Mouse (Mus musculus) lung, postnatal 0 days (tissue): ENCODE measurements around the gene Krt78. TPM values are rescaled to one million over a fixed set of nuclear protein-coding genes. Genes with fewer than 3 reads are reported as not detected.

Experiments
- ATAC-seq: fragments of 200-750 bp; cut with Nextera tagmentation; 2 replicates; pipeline ENCODE4 v1.8.0; 2017; ENCODE audit warnings: moderate library complexity
- DNase-seq: peaks from one replicate; pipeline ENCODE4 v3.0.0-alpha.2; 2016; ENCODE audit warnings: low spot score
- H3K27ac ChIP-seq: fragments of 300-500 bp; sonication (generic); 2 replicates; pipeline ENCODE4 v1.5.1; 2014; ENCODE audit warnings: antibody characterized with exemption, mild to moderate bottlenecking, low read length, mixed read lengths
- H3K27me3 ChIP-seq: fragments of 300-500 bp; sonication (generic); replicated peaks from 2 replicates; pipeline ENCODE4 v1.6.1; 2014; ENCODE audit warnings: low read length, mixed read lengths; ENCODE audit not compliant: insufficient read depth
- H3K36me3 ChIP-seq: fragments of 300-500 bp; sonication (generic); 2 replicates; pipeline ENCODE4 v1.6.1; 2014; ENCODE audit warnings: low read length, mixed read lengths; ENCODE audit not compliant: insufficient read depth
- H3K4me1 ChIP-seq: fragments of 300-500 bp; sonication (generic); 2 replicates; pipeline ENCODE4 v1.6.1; 2014; ENCODE audit warnings: antibody characterized with exemption, low read depth, low read length, mixed read lengths; ENCODE audit not compliant: insufficient read depth
- H3K4me2 ChIP-seq: fragments of 300-500 bp; sonication (generic); replicated peaks from 2 replicates; pipeline ENCODE4 v1.6.1; 2014; ENCODE audit warnings: low read depth, mild to moderate bottlenecking, low read length, moderate library complexity, mixed read lengths
- H3K4me3 ChIP-seq: fragments of 300-500 bp; sonication (generic); 2 replicates; pipeline ENCODE4 v1.5.1; 2014; ENCODE audit warnings: low read depth, low read length
- H3K9ac ChIP-seq: fragments of 300-500 bp; sonication (generic); replicated peaks from 2 replicates; pipeline ENCODE4 v1.6.1; 2014; ENCODE audit warnings: low read depth, mild to moderate bottlenecking
- H3K9me3 ChIP-seq: fragments of 300-500 bp; sonication (generic); 2 replicates; pipeline ENCODE4 v1.6.1; 2016; ENCODE audit warnings: low read length, mixed read lengths
- CTCF ChIP-seq: IDR thresholded peaks from 2 replicates; pipeline ENCODE4 v1.5.1; 2016; ENCODE audit warnings: antibody characterized with exemption, mild to moderate bottlenecking
- EP300 ChIP-seq: IDR thresholded peaks from 2 replicates; pipeline ENCODE4 v1.6.1; 2016; ENCODE audit warnings: antibody characterized with exemption, mild to moderate bottlenecking, control low read depth
- whole genome bisulfite sequencing: fragments of 180-500 bp; shearing (Covaris S2); extraction: QIAGEN DNeasy Blood & Tissue Kit; methylation state at CpG from one replicate; pipeline ENCODE4 v1.1.7; 2014; 5-methylcytosine and 5-hydroxymethylcytosine counted together
- polyA plus RNA-seq: library from polyadenylated mRNA; unstranded; fragments of >200 nt; fragmentation: Nextera tagmentation; extraction: Ambion mirVana; gene quantifications from 2 replicates; pipeline ENCODE4 v1.2.1, GENCODE M21; 2015

Gene Krt78
- polyA plus RNA-seq, 1 experiment from 2014 or later: 0.08 TPM

- no peaks in the 10 kb centered on the region for H3K9me3 ChIP-seq
- H3K27me3 ChIP-seq: no peaks in the 10 kb centered on the region
- DNase-seq (no peak), ATAC-seq (no peak)
- H3K9ac ChIP-seq: no peak overlapping the region
- H3K36me3 ChIP-seq: no peaks in the 10 kb centered on the region
- 22% methylated on average over 9 of the region's 9 CpGs for WGBS
- no peak overlapping the region for H3K27ac ChIP-seq
- TF ChIP-seq CTCF (no peak), EP300 (no peak)
- 0 out of 2 replicates have a peak, but pooled peaks cover 6% of the 10 kb centered on the region for H3K4me1 ChIP-seq
- H3K4me3 ChIP-seq: no peak overlapping the region
- H3K4me2 ChIP-seq: peak overlapping the region; percentile 50; the same call in 1 of the 2 replicates
Measured at GRCm38 (mm10) chr15:101929087-101929486, 25.0 kb downstream of the Krt78 start.

DNA sequence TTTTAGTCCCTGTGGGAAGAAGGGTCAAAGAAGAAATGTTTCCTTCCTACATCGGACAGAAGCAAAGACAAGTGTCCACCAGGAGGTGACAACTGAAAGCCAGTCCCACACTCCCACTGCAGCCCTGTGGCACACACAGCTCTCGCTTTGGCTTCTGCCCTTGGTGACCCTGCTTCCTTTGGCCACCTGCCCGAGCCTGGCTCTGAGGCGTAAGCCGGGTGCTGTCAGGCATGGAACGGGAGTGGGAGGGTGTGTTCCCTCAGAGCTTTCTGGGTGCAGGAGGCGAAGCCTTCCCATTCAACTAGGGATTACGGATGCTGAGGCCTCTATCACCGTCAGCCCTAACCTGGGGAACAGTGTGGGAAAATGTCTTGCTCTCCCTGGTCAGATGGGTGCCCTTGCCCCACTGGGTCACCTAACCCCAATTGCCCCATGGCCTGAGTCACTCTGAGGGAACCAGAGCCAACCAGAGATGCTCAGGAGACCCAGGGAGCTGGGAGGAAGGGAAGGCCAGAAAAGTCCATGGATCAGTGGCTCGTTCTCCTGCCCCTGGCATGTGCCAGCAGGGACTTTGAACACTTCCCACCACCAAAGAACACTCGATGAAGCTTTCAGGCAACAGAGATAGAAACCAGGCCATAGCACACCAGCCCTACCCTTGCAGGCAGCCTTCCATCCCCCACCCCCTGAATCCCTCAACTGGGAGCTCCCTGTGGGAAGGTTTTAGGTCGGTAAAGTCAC lies 26.6 kb downstream of the Krt78 start:
- H3K4me2 ChIP-seq: no peak overlapping the region
- 0 out of 2 replicates have a peak, but pooled peaks cover 6% of the 10 kb centered on the region for H3K4me1 ChIP-seq
- no peak for DNase-seq
- TF ChIP-seq EP300 (no peak), CTCF (no peak)
- H3K36me3 ChIP-seq: no peaks in the 10 kb centered on the region
- no peak overlapping the region for H3K27ac ChIP-seq
- no peaks in the 10 kb centered on the region for H3K27me3 ChIP-seq
- 55% methylated on average over 12 of the region's 12 CpGs for WGBS
- no peaks in the 10 kb centered on the region for H3K9me3 ChIP-seq
- no peak overlapping the region for H3K9ac ChIP-seq
- no peak for ATAC-seq
- H3K4me3 ChIP-seq: no peak overlapping the region

DNA sequence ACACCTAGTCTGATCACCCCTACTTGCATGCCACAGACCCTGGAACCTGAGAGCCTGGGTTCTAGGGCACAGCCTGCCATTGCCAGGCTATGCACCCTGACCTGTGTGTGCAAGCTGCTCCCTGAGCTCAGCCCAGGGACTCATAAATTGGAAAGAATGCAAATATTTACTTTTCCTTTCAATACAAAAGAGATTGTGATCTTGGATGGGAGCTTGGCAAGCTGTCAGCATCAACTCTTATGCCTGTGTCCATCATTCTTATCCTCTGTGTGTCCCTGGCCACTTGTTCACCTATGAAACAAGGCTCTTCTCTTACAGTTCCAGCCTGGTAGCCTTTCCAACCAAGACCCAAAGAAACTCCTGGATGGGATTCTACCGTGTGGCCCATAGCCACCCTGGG lies 29.0 kb downstream of the Krt78 start:
- DNase-seq: no peak
- TF ChIP-seq EP300 (no peak), CTCF (no peak)
- Histone ChIP-seq H3K9ac (no peak overlapping the region), H3K27me3 (no peaks in the 10 kb centered on the region), H3K4me2 (no peak overlapping the region), H3K36me3 (no peaks in the 10 kb centered on the region), H3K9me3 (no peaks in the 10 kb centered on the region), H3K4me1 (0 out of 2 replicates have a peak, but pooled peaks cover 5% of the 10 kb centered on the region), H3K27ac (no peak overlapping the region), H3K4me3 (no peak overlapping the region)
- ATAC-seq: no peak
- 58% methylated on average over 1 of the region's 1 CpGs for WGBS

GRCm38 (mm10) chr15:101924635-101925034 lies 29.5 kb downstream of the Krt78 start, which contains the start of gene Krt4:
TSS of gene Krt4 (minus strand) at chr15:101924735.
- H3K9me3 ChIP-seq: no peaks in the 10 kb centered on the region
- ATAC-seq: no peak
- H3K36me3 ChIP-seq: no peaks in the 10 kb centered on the region
- no peak for DNase-seq
- TF ChIP-seq CTCF (no peak), EP300 (no peak)
- no peak within 1 kb of the TSS for H3K9ac ChIP-seq
- H3K27me3 ChIP-seq: no peaks in the 10 kb centered on the region
- H3K4me2 ChIP-seq: no peak within 1 kb of the TSS
- H3K27ac ChIP-seq: no peak within 1 kb of the TSS
- 0 out of 2 replicates have a peak, but pooled peaks cover 1% of the 10 kb centered on the region for H3K4me1 ChIP-seq
- 55% methylated on average over 11 of the region's 11 CpGs for WGBS
- H3K4me3 ChIP-seq: no peak within 1 kb of the TSS

DNA sequence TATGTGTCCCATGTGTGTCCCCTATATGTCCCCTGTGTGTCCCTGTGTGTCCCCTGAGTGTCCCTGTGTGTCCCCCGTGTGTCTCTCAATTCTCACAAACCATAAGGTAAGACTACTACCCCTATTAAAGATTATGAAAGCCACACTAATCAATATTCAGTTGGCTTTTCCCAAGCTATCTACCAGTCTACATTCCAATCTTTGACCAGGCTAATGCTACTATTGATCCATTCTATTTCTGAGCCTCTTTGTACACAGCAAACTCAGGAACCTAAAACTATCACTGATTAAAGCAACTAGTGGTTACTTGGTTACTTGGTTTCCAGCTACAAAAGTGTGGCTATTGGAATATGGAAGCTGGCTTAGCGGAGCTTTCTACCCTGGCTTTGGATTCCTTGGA lies 31.8 kb downstream of the Krt78 start:
- Histone ChIP-seq H3K4me2 (no peak overlapping the region), H3K4me3 (no peak overlapping the region), H3K4me1 (no peaks in the 10 kb centered on the region), H3K36me3 (no peaks in the 10 kb centered on the region), H3K9me3 (no peaks in the 10 kb centered on the region), H3K9ac (no peak overlapping the region), H3K27ac (no peak overlapping the region), H3K27me3 (no peaks in the 10 kb centered on the region)
- TF ChIP-seq CTCF: no peak
- TF ChIP-seq EP300: no peak
- WGBS: 87% methylated on average over 2 of the region's 2 CpGs
- ATAC-seq: no peak
- no peak for DNase-seq

- DNase-seq (no peak), ATAC-seq (no peak)
- Histone ChIP-seq H3K4me1 (no peaks in the 10 kb centered on the region), H3K27me3 (no peaks in the 10 kb centered on the region), H3K36me3 (no peaks in the 10 kb centered on the region), H3K9ac (no peak overlapping the region), H3K27ac (no peak overlapping the region), H3K4me3 (no peak overlapping the region), H3K4me2 (no peak overlapping the region), H3K9me3 (no peaks in the 10 kb centered on the region)
- WGBS: 55% methylated on average over 2 of the region's 2 CpGs
- TF ChIP-seq CTCF (no peak), EP300 (no peak)
Measured at GRCm38 (mm10) chr15:101916072-101916471, 38.0 kb downstream of the Krt78 start.
